Mouse (Mus musculus): ENCODE results near the gene E2f3.

GRCm38 (mm10) chr13:30022487-30022886, 36.6 kb upstream of the E2f3 start:
- TF ChIP-seq CTCF (IDR thresholded peaks at IDR 0.05; ENCODE audit: low read depth, low read length) (no peak), TAL1 (conservative IDR thresholded peaks at IDR 0.05; ENCODE audit: low read depth, low read length) (no peak), GATA1 (IDR thresholded peaks at IDR 0.05; ENCODE audit: borderline replicate concordance, low read length) (no peak), POLR2AphosphoS5 (IDR thresholded peaks at IDR 0.05; ENCODE audit: insufficient replicate concordance, low read depth, low read length) (no peak)
